Mouse (Mus musculus) heart, adult 2 months (tissue): ENCODE measurements around the gene Foxo6.

Experiments used
- CTCF ChIP-seq: fragments of 200-600 bp; IDR thresholded peaks from 2 replicates; pipeline ENCODE4 v1.8.1; 2022; ENCODE audit warnings: antibody characterized with exemption, mild to moderate bottlenecking, moderate library complexity
- EP300 ChIP-seq: fragments of 200-500 bp; IDR thresholded peaks from 2 replicates; pipeline ENCODE4 v1.6.1; 2011; ENCODE audit warnings: low read depth, low read length, control low read depth; ENCODE audit not compliant: insufficient read depth
- POLR2A ChIP-seq: fragments of 200-500 bp; IDR thresholded peaks from 2 replicates; pipeline ENCODE4 v1.6.1; 2011; ENCODE audit warnings: mild to moderate bottlenecking, low read depth, low read length, control low read depth; ENCODE audit not compliant: insufficient read depth

GRCm38 (mm10) chr4:120262726-120263125 is 24.4 kb downstream of the Foxo6 start:
- TF ChIP-seq CTCF (no peak), EP300 (no peak), POLR2A (no peak)
